Mouse (Mus musculus): Measurements from ENCODE around the gene Hnrnpab.
A peak's percentile ranks its signal among the peaks of the same experiment; 100 is the strongest.

The Hnrnpab gene

DNA sequence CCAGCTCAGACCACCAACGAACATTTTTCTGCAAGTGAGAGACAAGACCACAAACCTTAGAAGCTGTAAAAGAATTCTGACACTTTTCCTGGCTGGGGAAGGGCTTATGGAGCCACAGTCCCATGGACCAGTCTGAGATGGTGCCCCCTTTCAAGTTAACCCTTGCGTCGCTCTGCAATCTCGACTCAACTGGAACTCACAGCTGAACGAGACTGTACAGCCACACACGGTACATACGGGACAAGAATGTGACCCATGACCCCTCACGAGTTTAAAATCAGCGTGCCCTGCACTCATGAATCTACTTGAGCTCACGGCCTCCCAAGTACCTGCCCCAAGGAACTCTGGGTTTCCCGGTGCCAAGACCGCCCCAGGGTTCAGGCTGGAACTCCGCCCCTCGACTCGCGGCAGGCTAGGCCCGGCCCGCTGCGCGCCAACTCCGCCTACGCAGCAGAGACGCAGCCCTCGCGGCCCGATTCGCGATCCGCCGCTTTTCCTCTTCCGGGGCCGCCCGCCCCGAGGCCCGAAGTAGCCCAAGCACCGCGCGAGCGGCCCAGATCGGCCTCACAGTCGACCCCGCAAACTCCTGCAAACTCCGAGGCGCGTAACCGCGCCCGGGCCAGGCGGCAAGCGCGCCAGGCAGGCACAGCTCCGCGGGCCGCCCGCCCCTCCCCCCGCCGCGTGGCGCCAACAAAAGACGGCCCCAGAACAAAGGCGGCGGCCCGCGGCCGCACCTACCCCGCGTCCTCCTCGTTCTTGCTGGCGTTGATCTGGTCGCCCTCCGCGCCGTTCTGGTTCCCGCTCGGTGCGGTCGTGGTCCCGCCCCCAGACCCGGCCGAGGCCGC is 823 bp downstream of the Hnrnpab start:
- DNase-seq (ENCODE audit: low read depth, low spot score) = peak; percentile 94

DNA sequence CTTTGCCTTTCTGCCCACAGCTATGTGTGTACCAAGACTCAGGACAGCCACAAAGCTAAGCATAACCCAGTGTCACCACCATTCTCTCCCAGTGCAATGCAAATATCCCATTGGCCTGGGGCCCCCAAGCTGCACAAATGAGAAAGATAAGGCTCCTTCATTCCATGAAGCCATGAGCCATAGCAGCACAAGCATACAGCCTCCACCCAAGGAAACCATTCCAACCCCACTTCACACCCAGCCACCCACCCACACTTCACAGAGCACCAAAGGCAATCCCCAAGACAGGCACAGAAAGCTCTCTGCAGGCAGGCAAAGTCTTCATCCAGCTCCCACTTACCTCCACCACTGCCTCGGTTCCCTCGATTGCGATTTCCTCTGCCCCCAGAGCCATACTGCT is 4.4 kb downstream of the Hnrnpab start:
- no peak for DNase-seq (ENCODE audit: low read depth, low spot score)

- no peak for DNase-seq (ENCODE audit: low read depth, low spot score)
These were observed 9.1 kb downstream of the Hnrnpab start for GRCm38 (mm10) chr11:51597553-51597952.

- no peak for DNase-seq (ENCODE audit: low read depth, low spot score)
These were observed 11.1 kb downstream of the Hnrnpab start for GRCm38 (mm10) chr11:51595459-51596083.

GRCm38 (mm10) chr11:51594715-51595350 is 11.8 kb downstream of the Hnrnpab start:
- no peak for DNase-seq (ENCODE audit: low read depth, low spot score)

GRCm38 (mm10) chr11:51593849-51594248 is 12.8 kb downstream of the Hnrnpab start:
- no peak for DNase-seq (ENCODE audit: low read depth, low spot score)

DNA sequence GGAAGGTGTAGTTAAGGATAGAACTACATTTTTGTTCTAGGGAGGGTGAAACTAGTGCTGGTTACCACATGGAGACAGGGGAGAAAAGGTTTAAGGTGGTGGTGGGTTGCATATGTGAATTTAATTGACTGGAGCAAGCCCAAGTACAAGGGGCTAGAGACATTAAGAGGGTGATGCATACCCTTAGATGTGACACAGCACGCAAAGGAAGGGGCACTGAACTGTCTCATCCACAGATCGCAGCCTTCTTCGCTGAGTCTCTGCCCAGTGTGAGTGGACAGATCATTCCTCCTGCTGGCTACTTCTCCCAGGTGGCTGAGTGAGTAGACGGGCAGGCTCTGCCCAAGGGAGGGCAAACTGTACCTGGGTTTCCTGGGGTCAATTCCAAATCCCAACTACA is 13.3 kb downstream of the Hnrnpab start:
- DNase-seq (ENCODE audit: low read depth, low spot score) = no peak

DNA sequence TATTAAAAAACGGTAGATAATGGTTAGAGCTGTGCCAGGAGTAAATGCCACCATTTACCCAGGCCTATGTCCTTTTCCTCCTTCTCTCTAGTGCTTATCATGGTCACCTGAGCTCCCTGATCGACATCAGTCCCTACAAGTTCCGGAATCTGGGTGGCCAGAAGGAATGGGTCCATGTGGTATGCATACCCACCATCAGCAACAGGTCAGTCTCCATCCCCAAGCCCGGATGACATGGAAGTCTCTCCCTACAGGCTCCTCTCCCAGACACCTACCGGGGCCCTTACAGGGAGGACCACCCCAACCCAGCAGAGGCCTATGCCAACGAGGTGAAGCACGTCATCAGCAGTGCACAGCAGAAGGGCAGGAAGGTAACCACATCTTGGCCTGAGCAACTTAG is 14.7 kb downstream of the Hnrnpab start:
- DNase-seq (ENCODE audit: low read depth, low spot score) = no peak

DNA sequence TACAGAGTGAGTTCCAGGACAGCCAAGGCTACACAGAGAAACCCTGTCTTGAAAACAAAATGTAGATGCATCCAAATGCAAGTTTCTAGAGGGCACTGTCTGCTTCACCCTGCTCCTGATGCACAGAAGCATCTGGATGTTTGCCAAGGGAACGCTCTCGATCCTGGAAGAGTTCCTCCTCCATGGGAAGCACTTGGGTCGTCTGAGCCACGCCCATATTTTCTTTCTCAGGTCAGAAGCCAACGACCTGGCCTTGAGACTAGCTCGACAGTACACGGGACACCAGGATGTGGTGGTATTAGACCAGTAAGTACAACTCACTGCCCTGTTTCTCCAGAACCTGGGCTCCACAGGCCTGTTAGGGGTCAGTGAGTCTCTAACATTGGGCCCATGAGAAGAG is 15.5 kb downstream of the Hnrnpab start:
- DNase-seq (ENCODE audit: low read depth, low spot score) = peak; percentile 70

- DNase-seq (ENCODE audit: low read depth, low spot score) = no peak
These were observed 16.6 kb downstream of the Hnrnpab start for GRCm38 (mm10) chr11:51590002-51590401.

GRCm38 (mm10) chr11:51588833-51589232 is 17.8 kb downstream of the Hnrnpab start:
- peak; percentile 65 for DNase-seq (ENCODE audit: low read depth, low spot score)

- DNase-seq (ENCODE audit: low read depth, low spot score) = no peak
These were observed 19.6 kb downstream of the Hnrnpab start for GRCm38 (mm10) chr11:51587059-51587458.

- DNase-seq (ENCODE audit: low read depth, low spot score) = no peak
These were observed 20.2 kb downstream of the Hnrnpab start for GRCm38 (mm10) chr11:51586411-51586810.

DNA sequence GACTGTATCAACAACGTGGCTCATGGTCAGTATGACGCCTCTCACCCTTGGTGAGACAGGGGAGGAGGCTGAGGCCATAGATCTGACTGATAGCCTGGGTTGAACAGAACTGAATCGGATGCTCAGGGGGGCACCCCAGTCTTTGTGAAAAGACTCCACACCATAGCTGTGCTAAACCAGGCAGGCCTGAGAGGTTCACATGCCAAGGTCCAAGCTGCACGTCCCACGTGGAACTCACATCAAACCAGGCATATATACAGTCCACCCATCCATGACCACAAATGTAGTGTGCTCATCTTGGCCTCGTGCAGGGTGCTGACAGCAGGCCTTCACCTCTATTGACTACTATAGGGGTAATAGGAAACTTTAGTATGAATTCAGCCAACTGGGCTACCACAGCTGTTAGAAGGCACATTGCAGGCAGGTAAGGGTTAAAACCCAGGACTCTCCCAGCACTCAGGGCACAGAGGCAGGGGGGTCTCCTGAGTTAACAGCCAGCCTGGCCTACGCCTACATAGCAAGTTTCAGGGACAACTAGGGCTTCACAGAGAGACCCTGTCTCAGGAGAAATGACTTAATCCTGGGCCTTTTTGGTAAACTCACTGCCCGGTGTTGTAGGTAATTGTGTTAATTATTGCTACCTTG is 20.9 kb downstream of the Hnrnpab start:
- no peak for DNase-seq (ENCODE audit: low read depth, low spot score)

- peak; percentile 98 for DNase-seq (ENCODE audit: low read depth, low spot score)
These were observed 22.0 kb downstream of the Hnrnpab start, which contains the start of gene Phykpl for GRCm38 (mm10) chr11:51584431-51585248. Gene Phykpl (plus strand): TSS chr11:51584757.

GRCm38 (mm10) chr11:51584057-51584430 is 22.6 kb downstream of the Hnrnpab start:
- no peak for DNase-seq (ENCODE audit: low read depth, low spot score)

DNA sequence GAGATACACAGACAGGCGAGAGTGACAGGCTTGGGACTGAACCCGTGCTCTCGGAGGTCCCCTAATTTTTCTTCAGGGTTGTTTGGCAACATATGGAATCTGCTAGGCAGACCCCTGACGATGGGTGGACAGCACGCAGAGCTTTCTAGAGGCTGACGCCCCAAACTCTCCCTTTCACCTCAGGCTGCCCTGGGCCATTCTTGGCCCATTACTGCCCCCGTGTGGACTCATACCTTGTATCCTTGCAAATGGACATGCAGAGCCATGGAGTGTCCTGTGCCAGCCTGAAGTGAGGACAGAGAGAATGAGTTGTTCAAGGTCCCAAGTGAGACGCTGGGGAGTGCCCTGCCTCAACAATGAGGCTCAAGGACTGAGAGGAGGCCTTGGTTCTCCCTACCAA is 23.9 kb downstream of the Hnrnpab start:
- peak; percentile 71 for DNase-seq (ENCODE audit: low read depth, low spot score)

DNA sequence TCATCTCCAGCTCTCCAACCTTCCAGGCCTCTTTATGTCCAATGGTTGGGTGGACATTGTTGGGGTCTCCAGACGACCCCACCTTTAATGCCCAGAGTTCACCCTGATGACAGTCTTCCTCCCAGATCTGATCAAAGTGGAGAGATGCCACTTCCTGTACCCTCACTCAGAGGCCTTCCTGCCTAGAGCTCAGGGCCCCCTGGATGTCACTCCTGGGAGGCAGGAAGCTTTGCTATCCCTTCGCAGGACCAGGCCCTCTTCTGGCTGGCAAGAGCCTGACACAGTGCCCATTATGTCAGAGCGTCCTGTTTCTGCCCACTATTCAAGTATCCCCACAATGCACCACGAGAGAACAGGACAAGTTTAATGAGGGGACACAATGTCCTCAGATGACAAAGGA is 27.6 kb downstream of the Hnrnpab start:
- DNase-seq (ENCODE audit: low read depth, low spot score) = no peak

DNA sequence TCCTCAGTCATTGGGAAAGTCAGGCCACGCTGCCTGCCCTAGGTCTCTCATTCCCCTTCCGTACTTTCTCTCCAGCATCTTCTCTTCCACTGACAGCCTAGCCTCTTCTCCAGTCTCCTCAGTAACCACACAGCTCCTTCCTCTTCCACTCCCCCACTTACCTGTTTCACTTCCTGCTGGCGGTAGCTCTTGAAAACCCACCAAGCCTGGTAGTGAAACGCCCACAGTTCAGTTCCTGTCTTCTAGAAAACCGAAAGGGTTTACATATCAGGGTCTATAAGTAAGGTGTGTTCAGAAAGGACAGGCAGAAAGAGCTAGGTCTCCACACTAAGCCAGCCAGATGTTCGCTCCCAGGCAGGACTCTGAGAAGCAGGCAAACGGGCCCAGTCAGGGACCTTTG is 29.1 kb downstream of the Hnrnpab start:
- no peak for DNase-seq (ENCODE audit: low read depth, low spot score)

DNA sequence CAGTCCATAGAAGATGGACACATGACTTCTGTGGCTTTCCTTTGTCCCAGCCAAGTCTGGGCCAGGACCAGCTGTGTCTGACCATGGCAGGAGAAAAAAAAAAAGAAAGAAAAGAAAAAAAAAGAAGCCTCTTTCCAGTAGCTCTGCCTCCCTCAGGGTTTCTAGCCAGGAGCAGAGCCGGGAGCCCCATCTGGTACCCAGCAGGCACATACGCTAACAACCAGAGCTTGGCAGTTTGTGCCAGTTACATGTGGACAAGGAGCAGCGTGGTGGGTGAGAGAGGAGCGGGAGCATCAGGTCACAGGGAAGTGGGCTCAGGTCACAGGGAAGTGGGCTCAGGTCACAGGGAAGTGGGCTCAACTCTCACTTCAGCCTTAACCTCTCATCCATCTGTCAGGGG is 30.2 kb downstream of the Hnrnpab start:
- no peak for DNase-seq (ENCODE audit: low read depth, low spot score)

- no peak for DNase-seq (ENCODE audit: low read depth, low spot score)
These were observed 37.8 kb downstream of the Hnrnpab start for GRCm38 (mm10) chr11:51568801-51569200.
